Mouse (Mus musculus) myocyte (in vitro differentiated cells): Measurements from ENCODE around the gene Smad6.

ENCODE experiments used
- CEBPB ChIP-seq: IDR thresholded peaks from 2 replicates; pipeline ENCODE4 v1.6.1; 2011; ENCODE audit warnings: mild to moderate bottlenecking, moderate library complexity; ENCODE audit not compliant: poor library complexity, insufficient read depth, severe bottlenecking
- E2F4 ChIP-seq: IDR thresholded peaks from one replicate; pipeline ENCODE4 v1.6.1; 2011; ENCODE audit warnings: mild to moderate bottlenecking, control low read depth, moderate library complexity; ENCODE audit not compliant: insufficient read depth
- MYOG ChIP-seq, 3 experiments: IDR thresholded peaks; one replicate each; pipeline ENCODE4 v1.6.1; 2011; ENCODE audit warnings: control low read depth in 2 of 3, low read depth in 2 of 3, mild to moderate bottlenecking in 2 of 3; ENCODE audit not compliant: insufficient read length in 2 of 3, control insufficient read depth in 1 of 3, insufficient read depth in 1 of 3
- POLR2A ChIP-seq: IDR thresholded peaks from one replicate; pipeline ENCODE4 v1.6.1; 2011; ENCODE audit warnings: low read depth, mild to moderate bottlenecking, control low read depth, moderate library complexity; ENCODE audit not compliant: insufficient read length
- POLR2AphosphoS2 ChIP-seq: IDR thresholded peaks from one replicate; pipeline ENCODE4 v1.6.1; 2011; ENCODE audit warnings: low read depth, control low read depth; ENCODE audit not compliant: insufficient read length
- REST ChIP-seq: IDR thresholded peaks from one replicate; pipeline ENCODE4 v1.6.1; 2011; ENCODE audit warnings: mild to moderate bottlenecking, control low read depth, moderate library complexity; ENCODE audit not compliant: insufficient read depth, insufficient read length
- SRF ChIP-seq: IDR thresholded peaks from one replicate; pipeline ENCODE4 v1.6.1; 2011; ENCODE audit warnings: low read depth; ENCODE audit not compliant: control insufficient read depth, insufficient read length
- TCF3 ChIP-seq: IDR thresholded peaks from one replicate; pipeline ENCODE4 v1.6.1; 2011; ENCODE audit warnings: low read depth, control low read depth; ENCODE audit not compliant: insufficient read length

- no peak for TF ChIP-seq POLR2A
- no peak for TF ChIP-seq POLR2AphosphoS2
- TF ChIP-seq E2F4, result no peak
- TF ChIP-seq SRF, result no peak
- no peak for TF ChIP-seq REST
- TF ChIP-seq CEBPB, result no peak
- no peak for TF ChIP-seq MYOG (IDR thresholded peaks at IDR 0.05; ENCODE audit: control insufficient read depth in 1 of 3, insufficient read depth in 1 of 3, insufficient read length in 2 of 3, low read depth in 2 of 3)
- no peak for TF ChIP-seq TCF3
These were observed 10.5 kb downstream of the Smad6 start for GRCm38 (mm10) chr9:64011356-64011755.
